Mouse (Mus musculus): ENCODE measurements around the gene Cacna2d1. TPM values are rescaled to one million over a fixed set of nuclear protein-coding genes. Genes with fewer than 3 reads are reported as not detected.

The Cacna2d1 gene
- polyA plus RNA-seq, 1 experiment from 2014 or later, result 20.2 TPM

GRCm38 (mm10) chr5:16062773-16063172 is 128.3 kb downstream of the Cacna2d1 start:
- DNase-seq (ENCODE audit: low spot score) (no peak), ATAC-seq (ENCODE audit: insufficient read depth, low FRiP score, low TSS enrichment) (0 out of 2 replicates have a peak, but pooled peaks have one; percentile 35)
- WGBS, result 35% methylated on average over 5 of the region's 5 CpGs
- Histone ChIP-seq H3K27ac (ENCODE audit: low read depth, low read length) (no peak overlapping the region), H3K27me3 (ENCODE audit: control insufficient read depth, insufficient read depth, low read length) (no peaks in the 10 kb centered on the region), H3K9ac (ENCODE audit: low read length) (no peak overlapping the region), H3K4me2 (ENCODE audit: low read depth) (no peak overlapping the region), H3K36me3 (ENCODE audit: control insufficient read depth, insufficient read depth, low read length) (no peaks in the 10 kb centered on the region), H3K4me3 (ENCODE audit: low read depth, low read length) (no peak overlapping the region), H3K4me1 (ENCODE audit: control insufficient read depth, insufficient read depth, low read length) (no peaks in the 10 kb centered on the region), H3K9me3 (ENCODE audit: control insufficient read depth, low read length) (no peaks in the 10 kb centered on the region)

DNA sequence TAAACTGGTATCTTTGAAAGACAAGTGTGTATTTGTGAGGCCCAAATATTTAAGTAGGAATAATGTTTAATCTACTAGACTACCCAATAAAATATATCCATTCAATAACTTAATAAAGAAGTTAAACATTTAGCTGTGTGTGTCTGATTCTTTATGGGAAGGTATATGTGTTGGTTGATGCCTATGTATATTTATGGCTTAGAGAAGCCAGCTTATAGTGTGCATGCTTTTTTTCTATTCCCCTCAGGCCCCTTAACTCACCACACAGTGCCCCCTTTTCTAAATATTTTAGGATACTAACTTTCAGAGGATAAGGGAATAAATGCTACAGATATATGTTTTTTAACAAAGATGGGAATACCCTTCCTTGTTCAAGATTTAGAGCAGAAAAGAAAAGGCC is 128.8 kb downstream of the Cacna2d1 start:
- Histone ChIP-seq H3K4me3 (ENCODE audit: low read depth, low read length) (no peak overlapping the region), H3K9me3 (ENCODE audit: control insufficient read depth, low read length) (no peaks in the 10 kb centered on the region), H3K4me2 (ENCODE audit: low read depth) (no peak overlapping the region), H3K9ac (ENCODE audit: low read length) (no peak overlapping the region), H3K36me3 (ENCODE audit: control insufficient read depth, insufficient read depth, low read length) (no peaks in the 10 kb centered on the region), H3K4me1 (ENCODE audit: control insufficient read depth, insufficient read depth, low read length) (no peaks in the 10 kb centered on the region), H3K27me3 (ENCODE audit: control insufficient read depth, insufficient read depth, low read length) (no peaks in the 10 kb centered on the region), H3K27ac (ENCODE audit: low read depth, low read length) (no peak overlapping the region)
- ATAC-seq (ENCODE audit: insufficient read depth, low FRiP score, low TSS enrichment) (no peak), DNase-seq (ENCODE audit: low spot score) (no peak)

DNA sequence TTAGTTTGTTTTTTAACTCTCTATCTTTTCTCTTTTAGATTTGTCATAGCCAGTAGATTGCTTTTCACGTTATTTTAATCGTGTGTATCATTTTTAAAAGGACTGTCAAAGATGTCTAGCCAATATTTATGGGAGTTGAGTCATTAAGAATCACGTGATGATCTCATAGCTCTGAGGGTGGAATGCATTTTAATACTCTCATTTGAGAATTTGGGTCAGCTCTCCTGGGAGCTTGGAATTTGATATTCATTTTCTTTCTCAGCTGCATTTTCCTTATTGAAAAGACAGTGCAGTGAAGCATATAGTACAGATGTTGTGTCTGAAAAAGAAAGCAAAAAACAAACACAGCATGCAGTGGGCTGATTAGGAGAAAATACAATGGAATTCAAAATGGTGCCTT is 129.5 kb downstream of the Cacna2d1 start:
- Histone ChIP-seq H3K4me3 (ENCODE audit: low read depth, low read length) (no peak overlapping the region), H3K9ac (ENCODE audit: low read length) (no peak overlapping the region), H3K27ac (ENCODE audit: low read depth, low read length) (no peak overlapping the region), H3K36me3 (ENCODE audit: control insufficient read depth, insufficient read depth, low read length) (no peaks in the 10 kb centered on the region), H3K4me2 (ENCODE audit: low read depth) (no peak overlapping the region), H3K4me1 (ENCODE audit: control insufficient read depth, insufficient read depth, low read length) (no peaks in the 10 kb centered on the region), H3K9me3 (ENCODE audit: control insufficient read depth, low read length) (no peaks in the 10 kb centered on the region), H3K27me3 (ENCODE audit: control insufficient read depth, insufficient read depth, low read length) (no peaks in the 10 kb centered on the region)
- WGBS, result 62% methylated on average over 3 of the region's 3 CpGs
- ATAC-seq (ENCODE audit: insufficient read depth, low FRiP score, low TSS enrichment) (no peak), DNase-seq (ENCODE audit: low spot score) (no peak)

DNA sequence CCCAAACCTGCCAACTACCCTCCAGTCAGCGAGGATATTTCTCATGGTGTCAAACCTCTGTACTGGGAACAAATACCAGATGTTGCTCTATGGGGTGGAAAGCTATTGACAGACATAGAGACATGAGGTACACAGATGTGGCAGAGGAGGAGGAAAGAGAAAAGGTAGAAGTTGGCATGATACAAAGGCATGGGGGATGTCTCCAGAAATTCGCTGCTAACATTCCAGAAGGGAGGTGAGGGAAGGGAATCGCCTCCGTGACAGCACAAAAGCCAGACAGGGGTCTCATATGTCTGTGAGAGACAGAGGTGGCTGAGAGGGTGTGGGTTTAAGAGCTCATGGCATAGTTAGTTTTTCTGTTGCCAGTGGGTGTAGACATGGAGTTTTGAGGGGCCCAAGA is 131.3 kb downstream of the Cacna2d1 start:
- DNase-seq (ENCODE audit: low spot score) (no peak), ATAC-seq (ENCODE audit: insufficient read depth, low FRiP score, low TSS enrichment) (no peak)
- no peaks in the 10 kb centered on the region for H3K9me3 ChIP-seq (ENCODE audit: control insufficient read depth, low read length)
- no peak overlapping the region for H3K4me3 ChIP-seq (ENCODE audit: low read depth, low read length)
- no peak overlapping the region for H3K27ac ChIP-seq (ENCODE audit: low read depth, low read length)
- H3K36me3 ChIP-seq (ENCODE audit: control insufficient read depth, insufficient read depth, low read length), result no peaks in the 10 kb centered on the region
- no peaks in the 10 kb centered on the region for H3K4me1 ChIP-seq (ENCODE audit: control insufficient read depth, insufficient read depth, low read length)
- H3K27me3 ChIP-seq (ENCODE audit: control insufficient read depth, insufficient read depth, low read length), result no peaks in the 10 kb centered on the region
- 70% methylated on average over 4 of the region's 4 CpGs for WGBS
- no peak overlapping the region for H3K9ac ChIP-seq (ENCODE audit: low read length)
- H3K4me2 ChIP-seq (ENCODE audit: low read depth), result no peak overlapping the region

DNA sequence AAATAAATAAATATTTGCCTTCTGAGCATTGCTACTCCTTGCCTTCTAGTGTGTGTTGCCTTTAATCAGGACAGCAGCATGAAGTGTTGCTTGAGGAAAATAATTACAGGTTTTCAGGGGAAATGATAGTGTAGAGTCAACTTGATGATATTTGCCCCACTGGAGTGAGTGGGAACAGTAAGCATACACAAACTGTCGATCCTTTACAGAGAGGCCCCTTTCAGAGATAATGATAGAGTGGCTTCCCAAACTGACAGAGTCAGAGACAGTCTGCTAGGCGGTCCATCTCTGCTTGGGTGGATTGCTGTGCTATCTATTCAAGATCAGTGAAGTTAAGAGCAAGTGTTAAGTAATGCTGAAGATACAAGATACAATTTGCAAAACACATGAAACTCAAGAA is 147.8 kb downstream of the Cacna2d1 start:
- Histone ChIP-seq H3K27me3 (ENCODE audit: control insufficient read depth, insufficient read depth, low read length) (no peaks in the 10 kb centered on the region), H3K36me3 (ENCODE audit: control insufficient read depth, insufficient read depth, low read length) (no peaks in the 10 kb centered on the region), H3K9me3 (ENCODE audit: control insufficient read depth, low read length) (no peaks in the 10 kb centered on the region), H3K4me2 (ENCODE audit: low read depth) (no peak overlapping the region), H3K4me3 (ENCODE audit: low read depth, low read length) (no peak overlapping the region), H3K4me1 (ENCODE audit: control insufficient read depth, insufficient read depth, low read length) (no peaks in the 10 kb centered on the region), H3K27ac (ENCODE audit: low read depth, low read length) (no peak overlapping the region), H3K9ac (ENCODE audit: low read length) (no peak overlapping the region)
- DNase-seq (ENCODE audit: low spot score) (no peak), ATAC-seq (ENCODE audit: insufficient read depth, low FRiP score, low TSS enrichment) (no peak)
- WGBS, result 92% methylated on average over 2 of the region's 2 CpGs

- no peak overlapping the region for H3K4me3 ChIP-seq (ENCODE audit: low read depth, low read length)
- 70% methylated on average over 10 of the region's 10 CpGs for WGBS
- no peaks in the 10 kb centered on the region for H3K4me1 ChIP-seq (ENCODE audit: control insufficient read depth, insufficient read depth, low read length)
- no peaks in the 10 kb centered on the region for H3K36me3 ChIP-seq (ENCODE audit: control insufficient read depth, insufficient read depth, low read length)
- ATAC-seq (ENCODE audit: insufficient read depth, low FRiP score, low TSS enrichment) (peak; percentile 62), DNase-seq (ENCODE audit: low spot score) (peak; percentile 32)
- peak overlapping the region; percentile 72 for H3K27ac ChIP-seq (ENCODE audit: low read depth, low read length)
- no peak overlapping the region for H3K4me2 ChIP-seq (ENCODE audit: low read depth)
- H3K9me3 ChIP-seq (ENCODE audit: control insufficient read depth, low read length), result no peaks in the 10 kb centered on the region
- H3K9ac ChIP-seq (ENCODE audit: low read length), result no peak overlapping the region
- no peaks in the 10 kb centered on the region for H3K27me3 ChIP-seq (ENCODE audit: control insufficient read depth, insufficient read depth, low read length)
Observed at GRCm38 (mm10) chr5:16086979-16087902, 152.8 kb downstream of the Cacna2d1 start.

- no peaks in the 10 kb centered on the region for H3K4me1 ChIP-seq (ENCODE audit: control insufficient read depth, insufficient read depth, low read length)
- H3K27me3 ChIP-seq (ENCODE audit: control insufficient read depth, insufficient read depth, low read length), result no peaks in the 10 kb centered on the region
- H3K27ac ChIP-seq (ENCODE audit: low read depth, low read length), result no peak overlapping the region
- no peaks in the 10 kb centered on the region for H3K36me3 ChIP-seq (ENCODE audit: control insufficient read depth, insufficient read depth, low read length)
- no peak overlapping the region for H3K9ac ChIP-seq (ENCODE audit: low read length)
- peak; percentile 46; the same call in 1 of the 2 replicates for ATAC-seq (ENCODE audit: insufficient read depth, low FRiP score, low TSS enrichment)
- H3K9me3 ChIP-seq (ENCODE audit: control insufficient read depth, low read length), result no peaks in the 10 kb centered on the region
- WGBS, result 81% methylated on average over 2 of the region's 2 CpGs
- H3K4me3 ChIP-seq (ENCODE audit: low read depth, low read length), result no peak overlapping the region
- no peak for DNase-seq (ENCODE audit: low spot score)
- no peak overlapping the region for H3K4me2 ChIP-seq (ENCODE audit: low read depth)
Observed at GRCm38 (mm10) chr5:16087995-16088394, 153.5 kb downstream of the Cacna2d1 start.

GRCm38 (mm10) chr5:16092540-16092939 is 158.0 kb downstream of the Cacna2d1 start:
- ATAC-seq (ENCODE audit: insufficient read depth, low FRiP score, low TSS enrichment) (no peak), DNase-seq (ENCODE audit: low spot score) (no peak)
- Histone ChIP-seq H3K36me3 (ENCODE audit: control insufficient read depth, insufficient read depth, low read length) (no peaks in the 10 kb centered on the region), H3K27ac (ENCODE audit: low read depth, low read length) (no peak overlapping the region), H3K27me3 (ENCODE audit: control insufficient read depth, insufficient read depth, low read length) (no peaks in the 10 kb centered on the region), H3K4me2 (ENCODE audit: low read depth) (no peak overlapping the region), H3K9ac (ENCODE audit: low read length) (no peak overlapping the region), H3K4me1 (ENCODE audit: control insufficient read depth, insufficient read depth, low read length) (no peaks in the 10 kb centered on the region), H3K4me3 (ENCODE audit: low read depth, low read length) (no peak overlapping the region), H3K9me3 (ENCODE audit: control insufficient read depth, low read length) (no peaks in the 10 kb centered on the region)
- 83% methylated on average over 7 of the region's 7 CpGs for WGBS

DNA sequence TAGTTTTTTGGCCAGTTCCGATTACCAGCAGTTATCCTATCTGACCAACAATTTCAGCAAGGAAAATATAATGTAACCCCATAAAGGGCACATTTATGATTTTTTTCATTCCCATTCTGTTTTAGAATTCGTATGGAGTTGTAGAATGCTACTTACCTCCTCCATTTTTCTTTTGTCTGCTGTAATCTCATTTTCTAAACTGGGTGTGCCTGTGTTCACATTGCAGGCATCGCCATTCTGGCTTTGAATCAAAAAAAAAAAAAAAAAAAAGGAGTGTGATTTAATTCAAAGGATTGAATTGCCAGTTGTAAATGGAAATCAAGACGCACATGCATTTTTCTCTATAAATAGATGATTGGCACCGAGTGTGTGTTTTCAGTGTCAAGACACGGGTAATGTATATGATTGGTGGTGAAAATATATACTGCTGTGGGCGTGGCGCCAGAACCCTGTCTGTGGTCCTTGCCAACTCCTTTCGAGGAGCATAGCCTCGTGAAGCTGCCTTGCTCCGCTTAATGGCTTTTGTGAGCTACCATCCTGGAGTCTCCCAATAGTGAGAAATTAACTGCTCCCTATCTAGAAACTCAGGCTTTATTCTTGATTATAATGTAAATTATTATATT is 158.7 kb downstream of the Cacna2d1 start:
- DNase-seq (ENCODE audit: low spot score), result no peak

More for the DNA sequence above, 158.7 kb downstream of the Cacna2d1 start:
- Histone ChIP-seq H3K9ac (ENCODE audit: low read length) (no peak overlapping the region), H3K4me1 (ENCODE audit: control insufficient read depth, insufficient read depth, low read length) (no peaks in the 10 kb centered on the region), H3K36me3 (ENCODE audit: control insufficient read depth, insufficient read depth, low read length) (no peaks in the 10 kb centered on the region), H3K27ac (ENCODE audit: low read depth, low read length) (no peak overlapping the region), H3K27me3 (ENCODE audit: control insufficient read depth, insufficient read depth, low read length) (no peaks in the 10 kb centered on the region), H3K9me3 (ENCODE audit: control insufficient read depth, low read length) (no peaks in the 10 kb centered on the region), H3K4me2 (ENCODE audit: low read depth) (no peak overlapping the region), H3K4me3 (ENCODE audit: low read depth, low read length) (no peak overlapping the region)
- WGBS, result 91% methylated on average over 11 of the region's 11 CpGs
- ATAC-seq (ENCODE audit: insufficient read depth, low FRiP score, low TSS enrichment), result no peak

Measured in neural tube, embryonic 11.5 days (tissue).